Mouse (Mus musculus) heart, embryonic 10.5 days (tissue): ENCODE results near the gene Sugp2. TPM values are rescaled to one million over a fixed set of nuclear protein-coding genes. Genes with fewer than 3 reads are reported as not detected.

Source experiments
- DNase-seq: peaks from one replicate; pipeline ENCODE4 v3.0.0-alpha.2; 2017; ENCODE audit warnings: low spot score
- H3K27ac ChIP-seq: fragments of 300-500 bp; sonication (generic); 2 replicates; pipeline ENCODE4 v1.5.1; 2016; ENCODE audit warnings: mild to moderate bottlenecking
- H3K27me3 ChIP-seq: fragments of 300-500 bp; sonication (generic); 2 replicates; pipeline ENCODE4 v1.6.1; 2016; ENCODE audit warnings: mild to moderate bottlenecking; ENCODE audit not compliant: poor library complexity, insufficient read depth, severe bottlenecking
- H3K36me3 ChIP-seq: fragments of 300-500 bp; sonication (generic); 2 replicates; pipeline ENCODE4 v1.6.1; 2016; ENCODE audit warnings: mild to moderate bottlenecking, moderate library complexity
- H3K4me1 ChIP-seq: fragments of 300-500 bp; sonication (generic); 2 replicates; pipeline ENCODE4 v1.6.1; 2016; ENCODE audit warnings: mild to moderate bottlenecking
- H3K4me3 ChIP-seq: fragments of 300-500 bp; sonication (generic); 2 replicates; pipeline ENCODE4 v1.5.1; 2016; ENCODE audit warnings: mild to moderate bottlenecking, moderate library complexity
- H3K9me3 ChIP-seq: fragments of 300-500 bp; sonication (generic); 2 replicates; pipeline ENCODE4 v1.6.1; 2016; ENCODE audit warnings: mild to moderate bottlenecking, moderate library complexity
- WGBS: fragments of 180-500 bp; shearing (Covaris S2); methylation state at CpG from one replicate; pipeline ENCODE4 v1.1.7; 2016; 5-methylcytosine and 5-hydroxymethylcytosine counted together
- polyA plus RNA-seq: library from polyadenylated mRNA; unstranded; fragments of >200 nt; fragmentation: Nextera tagmentation; extraction: Ambion mirVana; gene quantifications from 2 replicates; pipeline ENCODE4 v1.2.1, GENCODE M21; 2016

The Sugp2 gene
- polyA plus RNA-seq, 1 experiment from 2014 or later, result 34.8 TPM

DNA sequence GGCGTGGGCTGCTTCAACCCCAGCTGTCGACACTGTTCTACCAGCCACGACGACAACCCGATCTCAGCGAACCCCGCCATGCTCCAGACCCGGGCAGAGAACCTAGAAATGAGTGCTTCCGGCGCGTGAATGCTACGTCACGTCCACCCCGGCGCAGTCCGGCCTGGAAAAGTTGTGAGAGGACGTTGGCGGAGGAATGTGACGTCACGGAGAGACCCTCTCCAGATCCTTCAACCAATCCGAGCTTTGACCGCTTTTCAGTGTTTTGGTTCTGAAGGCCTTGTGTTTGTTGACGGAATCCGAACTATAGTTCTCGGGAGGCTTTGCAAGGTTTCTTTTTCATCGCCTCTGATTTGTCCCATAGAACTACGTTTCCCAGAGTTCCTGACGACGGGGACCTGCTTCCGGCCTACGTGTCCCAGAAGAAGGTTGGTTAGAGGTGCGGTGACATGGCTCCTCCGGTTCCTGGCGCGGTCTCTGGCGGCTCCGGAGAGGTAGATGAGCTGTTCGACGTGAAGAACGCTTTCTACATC lies 68.4 kb downstream of the Sugp2 start, which contains the start of the genes Ddx49 and Cope:
TSS of gene Ddx49 (minus strand) at position 132 of the 533 bp plus-strand sequence.
TSS of gene Cope (plus strand) at position 161 of the 533 bp plus-strand sequence.
- Histone ChIP-seq H3K4me1 (peaks cover 25% of the 10 kb centered on the region), H3K27ac (peak within 1 kb of the TSS; percentile 93), H3K4me3 (peak within 1 kb of the TSS; percentile 89), H3K27me3 (no peaks in the 10 kb centered on the region), H3K9me3 (no peaks in the 10 kb centered on the region), H3K36me3 (peaks cover 59% of the 10 kb centered on the region)
- DNase-seq, result peak; percentile 96
- under 1% methylated on average over 40 of the region's 40 CpGs for WGBS

DNA sequence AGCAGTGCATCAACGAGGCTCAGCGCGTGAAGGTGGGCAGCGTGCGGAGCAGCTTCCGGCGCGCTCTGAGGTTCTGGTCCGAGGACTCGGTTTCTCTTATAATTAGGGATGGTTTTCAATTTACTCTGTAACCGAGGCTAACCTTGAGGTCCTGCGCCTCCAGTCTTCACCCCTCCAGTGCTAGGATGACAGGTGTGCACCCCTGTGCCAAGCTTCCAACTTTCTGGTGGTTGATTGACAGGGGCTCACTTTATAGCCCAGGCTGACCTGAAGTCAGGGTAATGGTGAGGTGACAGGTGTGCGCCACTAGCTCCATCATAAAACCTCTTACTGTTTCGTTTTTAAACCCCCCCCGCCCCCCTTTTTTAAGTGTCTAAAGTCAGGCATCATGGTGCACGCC lies 68.9 kb downstream of the Sugp2 start:
- peak; percentile 72 for DNase-seq
- peaks cover 25% of the 10 kb centered on the region for H3K4me1 ChIP-seq
- peaks cover 59% of the 10 kb centered on the region for H3K36me3 ChIP-seq
- peak overlapping the region; percentile 93 for H3K27ac ChIP-seq
- no peaks in the 10 kb centered on the region for H3K27me3 ChIP-seq
- no peaks in the 10 kb centered on the region for H3K9me3 ChIP-seq
- 2% methylated on average over 16 of the region's 16 CpGs for WGBS
- H3K4me3 ChIP-seq, result peak overlapping the region; percentile 89

DNA sequence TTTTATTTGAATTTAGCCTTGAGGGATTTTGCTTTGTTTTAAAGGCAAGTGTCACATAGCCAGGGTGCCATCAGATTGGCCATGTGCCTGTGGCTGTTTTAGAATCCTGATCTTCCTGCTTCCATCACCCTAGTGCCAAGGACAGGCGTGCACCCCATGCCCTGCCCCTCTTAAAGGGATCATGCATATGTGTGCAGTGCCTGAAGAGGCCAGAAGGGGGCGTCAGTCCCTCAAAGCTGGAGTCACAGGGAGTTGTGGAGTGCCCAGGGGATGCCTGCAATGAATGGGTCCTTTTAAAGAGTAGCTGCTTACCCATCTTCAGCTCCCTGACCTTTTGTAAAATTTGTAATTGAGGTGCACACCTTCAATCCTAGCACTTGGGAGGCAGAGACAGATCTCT lies 75.3 kb downstream of the Sugp2 start:
- H3K27ac ChIP-seq, result no peak overlapping the region
- H3K9me3 ChIP-seq, result no peaks in the 10 kb centered on the region
- no peak overlapping the region for H3K4me3 ChIP-seq
- peaks cover 89% of the 10 kb centered on the region for H3K36me3 ChIP-seq
- H3K27me3 ChIP-seq, result no peaks in the 10 kb centered on the region
- 38% methylated on average over 2 of the region's 2 CpGs for WGBS
- DNase-seq, result no peak
- H3K4me1 ChIP-seq, result 0 out of 2 replicates have a peak, but pooled peaks cover 3% of the 10 kb centered on the region

DNA sequence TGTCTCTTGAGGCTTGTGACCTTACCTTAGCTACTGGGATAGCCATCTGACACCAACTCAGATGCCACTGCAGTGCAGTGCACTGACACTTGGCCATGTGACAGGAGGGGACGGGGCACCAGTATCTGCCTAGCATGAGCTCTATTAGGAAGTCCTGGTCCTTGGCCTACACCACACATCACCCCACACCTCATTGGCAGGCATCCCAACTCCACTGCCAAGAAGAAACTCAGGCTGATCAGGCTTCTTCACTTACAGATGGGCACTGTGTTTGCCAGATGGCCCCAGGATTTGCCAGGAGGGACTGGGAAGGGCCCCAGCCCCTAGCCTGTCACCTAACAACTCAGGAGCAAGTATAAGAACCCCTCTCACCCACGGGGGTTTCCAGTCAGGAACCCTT lies 79.4 kb downstream of the Sugp2 start:
- WGBS, result 84% methylated on average over 2 of the region's 2 CpGs
- Histone ChIP-seq H3K4me3 (no peak overlapping the region), H3K4me1 (peaks cover 32% of the 10 kb centered on the region), H3K27ac (no peak overlapping the region), H3K9me3 (no peaks in the 10 kb centered on the region), H3K36me3 (peaks cover 50% of the 10 kb centered on the region), H3K27me3 (peaks cover 22% of the 10 kb centered on the region)
- no peak for DNase-seq

DNA sequence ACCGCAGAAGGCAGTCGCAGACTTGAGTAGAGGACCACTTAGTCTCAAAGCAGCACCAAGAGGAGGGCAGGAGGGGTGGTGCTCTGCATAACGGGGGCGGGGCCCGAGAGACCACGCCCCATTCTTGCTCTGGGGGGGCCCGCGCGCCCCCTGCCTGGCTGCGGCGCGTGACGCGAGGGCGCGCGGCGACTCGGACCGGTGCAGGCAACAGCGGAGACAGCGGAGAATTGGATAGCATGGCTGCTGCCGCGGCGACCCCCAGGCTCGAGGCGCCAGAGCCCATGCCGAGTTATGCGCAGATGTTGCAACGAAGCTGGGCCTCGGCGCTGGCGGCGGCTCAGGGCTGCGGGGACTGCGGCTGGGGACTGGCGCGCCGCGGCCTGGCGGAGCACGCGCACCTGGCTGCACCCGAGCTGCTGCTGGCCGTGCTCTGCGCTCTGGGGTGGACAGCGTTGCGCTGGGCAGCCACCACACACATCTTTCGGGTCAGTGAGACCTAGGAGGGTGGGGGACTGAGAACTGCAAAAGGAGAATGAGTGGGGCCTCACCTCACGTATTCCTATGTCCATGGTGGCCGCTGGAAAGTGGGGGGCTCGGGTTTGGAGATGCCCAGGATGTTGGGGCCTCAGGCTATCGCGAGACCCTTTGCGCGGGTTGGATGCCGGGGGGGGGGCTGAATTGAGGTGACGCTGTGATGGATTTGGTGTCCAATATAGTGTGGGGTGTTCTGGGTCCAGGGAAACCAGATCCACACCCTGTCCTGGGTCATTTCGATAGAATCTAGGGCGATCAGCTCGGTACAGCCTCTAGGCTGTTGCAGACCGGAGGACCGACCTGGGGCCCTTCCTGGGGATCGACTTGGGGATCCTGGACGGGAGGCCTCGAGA lies 81.8 kb downstream of the Sugp2 start, which contains the start of gene Cers1:
TSS of gene Cers1 (plus strand) at position 152 of the 887 bp plus-strand sequence.
- H3K4me3 ChIP-seq, result peak within 1 kb of the TSS; percentile 72
- DNase-seq, result peak; percentile 84
- peaks cover 29% of the 10 kb centered on the region for H3K36me3 ChIP-seq
- peaks cover 25% of the 10 kb centered on the region for H3K27me3 ChIP-seq
- peaks cover 32% of the 10 kb centered on the region for H3K4me1 ChIP-seq
- no peaks in the 10 kb centered on the region for H3K9me3 ChIP-seq
- 3% methylated on average over 66 of the region's 66 CpGs for WGBS
- peak within 1 kb of the TSS; percentile 84 for H3K27ac ChIP-seq

DNA sequence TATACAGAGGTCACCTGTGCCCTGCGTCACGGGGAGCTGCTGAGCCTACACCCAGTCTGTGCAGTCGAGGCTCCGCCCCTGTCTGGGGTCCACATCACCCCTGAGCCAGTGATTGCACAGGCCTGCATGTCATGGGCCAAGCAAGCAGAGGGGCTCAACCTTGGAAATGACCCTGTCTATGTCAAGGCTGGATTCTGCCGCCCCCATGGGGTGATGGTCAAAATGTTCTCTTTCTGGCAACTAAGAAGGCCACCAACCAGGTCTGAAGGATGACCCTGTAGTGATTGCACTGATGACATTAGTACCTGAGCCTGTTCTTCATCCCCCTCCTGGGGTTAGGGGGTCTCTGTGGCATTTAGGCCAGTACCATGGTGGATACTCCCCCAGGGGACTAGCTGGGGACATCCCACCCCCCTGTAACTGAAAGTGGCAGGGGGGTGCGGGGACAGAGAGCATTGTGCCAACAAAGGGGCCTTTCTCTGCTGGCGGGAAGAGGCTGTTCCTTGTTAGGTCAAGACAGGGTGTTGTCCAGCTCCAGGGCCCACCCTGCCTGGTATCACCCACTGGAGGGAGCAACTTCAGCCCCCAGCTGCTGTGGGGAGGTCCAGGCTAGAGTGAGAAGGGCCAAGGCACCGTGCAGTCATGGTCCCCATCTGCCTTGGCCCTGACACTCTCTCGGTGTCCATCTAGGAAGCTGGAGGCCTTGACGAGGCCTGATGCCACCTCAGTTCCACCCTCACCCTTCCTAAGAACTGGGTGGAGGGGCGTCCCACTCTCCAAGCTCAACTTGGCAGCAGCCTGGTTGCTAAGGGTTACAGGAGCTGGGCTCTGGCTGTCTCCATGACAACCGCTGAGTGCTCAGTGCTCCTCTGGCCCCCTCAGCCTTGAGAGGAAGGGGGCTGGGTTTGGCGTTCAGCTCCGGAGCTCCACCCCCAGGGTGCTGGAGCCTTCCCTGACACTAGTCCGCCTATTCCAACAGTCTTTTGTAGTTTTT lies 82.8 kb downstream of the Sugp2 start:
- H3K4me1 ChIP-seq, result peaks cover 32% of the 10 kb centered on the region
- H3K27ac ChIP-seq, result 0 out of 2 replicates have a peak overlapping the region, but pooled peaks have one; percentile 84
- peak overlapping the region; percentile 72 for H3K4me3 ChIP-seq
- peaks cover 25% of the 10 kb centered on the region for H3K27me3 ChIP-seq
- peaks cover 20% of the 10 kb centered on the region for H3K36me3 ChIP-seq
- 21% methylated on average over 15 of the region's 15 CpGs for WGBS
- peak; percentile 81 for DNase-seq
- H3K9me3 ChIP-seq, result no peaks in the 10 kb centered on the region

DNA sequence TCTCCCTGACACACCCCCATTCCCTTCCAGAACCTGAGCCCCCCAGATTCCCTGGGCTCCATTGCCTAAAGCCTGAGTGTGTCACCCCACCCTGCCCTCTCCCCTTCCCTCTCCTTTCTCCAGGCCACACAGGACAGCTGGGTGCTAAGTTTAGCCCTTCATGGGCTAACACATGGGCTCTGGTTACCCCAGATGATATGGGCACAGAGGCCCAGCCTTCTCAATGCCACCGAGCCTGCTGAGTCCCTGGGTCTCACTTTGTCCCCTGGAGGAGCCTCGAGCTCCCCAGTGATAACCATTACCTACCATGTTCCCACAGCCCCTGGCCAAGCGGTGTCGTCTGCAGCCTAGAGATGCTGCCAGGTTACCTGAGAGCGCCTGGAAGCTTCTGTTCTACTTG lies 83.8 kb downstream of the Sugp2 start:
- no peak for DNase-seq
- Histone ChIP-seq H3K4me1 (peaks cover 32% of the 10 kb centered on the region), H3K27ac (0 out of 2 replicates have a peak overlapping the region, but pooled peaks have one; percentile 24), H3K4me3 (no peak overlapping the region), H3K36me3 (peaks cover 9% of the 10 kb centered on the region), H3K9me3 (no peaks in the 10 kb centered on the region), H3K27me3 (peaks cover 25% of the 10 kb centered on the region)
- WGBS, result 78% methylated on average over 5 of the region's 5 CpGs

DNA sequence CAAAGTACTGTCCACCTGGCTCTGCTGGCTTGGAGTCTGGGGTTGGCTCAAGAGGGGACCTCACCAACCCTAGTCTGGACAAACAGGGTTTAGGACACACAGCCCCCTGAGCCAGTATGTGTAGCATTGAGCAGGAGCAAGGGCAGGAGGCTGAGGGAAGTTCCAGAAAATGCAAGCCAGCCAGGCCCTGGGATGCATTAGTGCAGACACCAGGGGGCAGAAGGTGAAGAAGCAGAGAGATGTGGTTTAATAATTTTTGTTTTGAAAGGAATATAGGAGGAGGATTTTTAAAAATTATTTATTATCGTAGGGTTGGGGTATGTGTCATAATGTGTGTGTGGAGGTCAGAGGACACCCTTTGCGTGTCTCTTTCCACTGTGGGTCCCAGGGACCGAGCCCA lies 89.7 kb downstream of the Sugp2 start:
- Histone ChIP-seq H3K27me3 (peaks cover 9% of the 10 kb centered on the region; the same call in 1 of the 2 replicates), H3K36me3 (peaks cover 8% of the 10 kb centered on the region; the same call in 1 of the 2 replicates), H3K27ac (no peak overlapping the region), H3K4me1 (peaks cover 3% of the 10 kb centered on the region; the same call in 1 of the 2 replicates), H3K9me3 (no peaks in the 10 kb centered on the region), H3K4me3 (no peak overlapping the region)
- DNase-seq, result no peak
- 83% methylated on average over 3 of the region's 3 CpGs for WGBS

DNA sequence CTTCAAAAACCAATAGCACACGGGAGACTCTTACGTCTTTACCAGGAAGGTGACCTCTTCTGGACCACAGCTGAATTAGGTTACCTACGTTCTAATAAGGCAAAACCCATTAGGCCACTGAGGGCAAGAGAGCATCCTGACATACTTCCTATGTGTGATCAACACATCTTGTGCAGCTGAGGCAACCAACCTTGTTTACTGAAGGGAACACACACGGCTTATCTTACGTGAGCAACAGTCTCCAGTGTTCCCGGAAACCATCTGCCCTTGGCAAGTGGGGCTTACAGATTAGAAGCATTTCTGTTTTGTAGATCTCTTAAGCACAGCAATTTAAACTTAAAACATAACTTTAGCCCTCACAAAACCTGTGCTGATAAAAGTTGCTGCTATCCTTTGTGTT lies 93.5 kb downstream of the Sugp2 start:
- DNase-seq, result peak; percentile 87
- WGBS, result 87% methylated on average over 6 of the region's 6 CpGs

DNA sequence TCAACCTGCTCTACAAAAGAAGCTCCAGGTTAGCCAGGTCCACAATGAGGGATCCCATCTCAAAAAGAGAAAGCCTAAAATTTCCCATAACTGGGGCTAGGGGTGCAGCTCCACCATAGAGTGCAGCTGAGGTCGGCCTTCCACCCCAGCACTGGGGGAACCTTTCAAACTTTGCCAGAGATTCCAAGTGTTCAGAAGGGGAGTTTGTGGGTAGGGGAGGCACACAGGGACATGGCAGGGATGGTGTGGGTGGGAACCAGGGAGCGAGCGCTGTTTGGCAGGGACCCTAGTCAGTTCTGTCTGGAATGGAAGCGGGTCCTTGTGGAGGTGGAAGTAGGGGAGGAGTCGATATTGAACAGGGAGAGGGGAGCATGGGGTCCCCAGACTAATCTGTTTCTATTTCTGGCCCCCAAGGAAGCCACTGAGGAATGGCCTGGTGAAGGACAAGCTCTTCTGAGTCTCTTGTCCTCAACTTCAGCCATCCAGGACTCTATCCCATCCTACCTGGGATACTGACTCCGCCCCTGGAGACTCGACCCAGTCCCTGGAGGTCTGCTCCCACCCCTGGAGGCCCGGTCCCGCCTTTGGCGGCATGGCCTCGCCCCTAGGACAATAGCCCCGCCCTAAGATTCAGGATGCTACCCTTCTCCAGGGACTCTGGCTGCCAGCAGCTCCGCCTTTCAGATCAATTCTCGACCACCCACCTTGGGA lies 95.3 kb downstream of the Sugp2 start, which contains the start of gene Gdf1:
TSS of gene Gdf1 (plus strand) at position 694 of the 711 bp plus-strand sequence.
- Histone ChIP-seq H3K4me1 (peaks cover 32% of the 10 kb centered on the region), H3K9me3 (no peaks in the 10 kb centered on the region), H3K27ac (peak within 1 kb of the TSS; percentile 77), H3K4me3 (peak within 1 kb of the TSS; percentile 49), H3K36me3 (peaks cover 44% of the 10 kb centered on the region), H3K27me3 (peaks cover 26% of the 10 kb centered on the region; the same call in 1 of the 2 replicates)
- DNase-seq, result peak; percentile 84
- WGBS, result 25% methylated on average over 14 of the region's 14 CpGs

More for the DNA sequence above, 93.5 kb downstream of the Sugp2 start:
- Histone ChIP-seq H3K36me3 (peaks cover 26% of the 10 kb centered on the region), H3K9me3 (no peaks in the 10 kb centered on the region), H3K4me1 (peaks cover 32% of the 10 kb centered on the region), H3K27ac (peak overlapping the region; percentile 50; the same call in 1 of the 2 replicates), H3K4me3 (no peak overlapping the region), H3K27me3 (peaks cover 31% of the 10 kb centered on the region; the same call in 1 of the 2 replicates)
